Mouse (Mus musculus) adrenal gland, adult (tissue): ENCODE measurements at regions not wholly inside any gene's neighbourhood (a gene's known extent, or its start where the extent isn't known, plus 50 kb on each side); places are given as distances from the start of the nearest gene placed in this dataset.

Source experiments
- DNase-seq, 2 experiments: peaks; one replicate each; pipeline ENCODE4 v3.0.0; 2022 to 2023; ENCODE audit warnings: low spot score in 1 of 2; ENCODE audit not compliant: inconsistent age in 2 of 2

DNA sequence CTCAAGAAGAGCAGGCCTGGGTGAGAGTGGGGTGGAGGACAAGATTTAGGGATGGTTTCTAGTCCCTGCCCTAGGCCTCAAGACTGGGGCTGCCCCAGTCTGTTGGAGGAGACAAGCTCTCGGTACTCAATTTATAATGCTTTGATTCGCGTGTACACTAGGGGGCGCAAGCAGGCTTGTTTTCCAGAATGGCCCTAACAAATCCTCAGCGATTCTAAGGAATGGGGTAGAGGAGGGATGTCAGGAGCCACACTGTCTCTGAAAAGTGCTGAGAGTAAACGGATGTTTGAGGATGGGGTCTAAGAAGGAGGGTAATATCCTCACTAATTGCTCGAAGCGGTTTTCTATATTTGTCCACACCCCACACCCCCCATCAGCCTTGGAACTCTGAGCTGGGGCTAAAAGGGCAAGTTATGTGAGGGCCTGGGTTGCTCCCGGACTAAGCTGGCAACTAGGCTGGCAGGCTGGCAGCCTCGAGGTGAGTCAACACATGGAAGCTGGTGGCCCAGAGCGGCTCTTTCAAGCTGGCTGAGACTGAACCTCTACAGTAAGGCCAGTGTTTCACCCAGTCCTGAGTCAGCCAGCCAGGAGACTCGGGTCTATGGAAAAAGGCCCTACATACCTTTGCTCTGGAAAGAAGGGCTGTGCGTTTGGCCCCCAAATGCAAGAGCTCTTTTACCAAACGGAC, 176.7 kb downstream of the Ttc8 start:
- DNase-seq: peak; percentile 75 to 95

DNA sequence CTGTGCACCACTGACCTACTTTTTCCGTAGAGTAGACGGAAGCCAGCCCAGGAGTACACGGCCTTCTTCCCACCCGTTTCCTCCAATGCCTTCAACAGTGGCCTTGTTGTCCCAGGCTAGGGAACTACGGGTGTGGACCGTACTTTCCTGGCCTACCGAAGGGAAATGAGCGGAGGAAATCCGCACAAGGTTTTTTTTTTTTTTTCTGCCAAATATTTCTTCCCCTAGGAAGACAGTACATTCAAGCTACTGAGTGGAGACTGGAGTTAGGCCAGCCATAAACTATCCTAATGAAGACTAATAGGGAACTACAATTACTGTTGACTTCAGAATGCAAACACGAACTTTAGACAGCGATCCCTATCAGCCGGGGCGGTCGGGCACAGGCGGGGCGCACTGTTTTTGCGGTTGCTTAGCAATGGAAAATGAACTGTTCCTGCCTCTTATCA, 177.3 kb downstream of the Ttc8 start:
- peak in 1 of 2 experiments; percentile 18 for DNase-seq

DNA sequence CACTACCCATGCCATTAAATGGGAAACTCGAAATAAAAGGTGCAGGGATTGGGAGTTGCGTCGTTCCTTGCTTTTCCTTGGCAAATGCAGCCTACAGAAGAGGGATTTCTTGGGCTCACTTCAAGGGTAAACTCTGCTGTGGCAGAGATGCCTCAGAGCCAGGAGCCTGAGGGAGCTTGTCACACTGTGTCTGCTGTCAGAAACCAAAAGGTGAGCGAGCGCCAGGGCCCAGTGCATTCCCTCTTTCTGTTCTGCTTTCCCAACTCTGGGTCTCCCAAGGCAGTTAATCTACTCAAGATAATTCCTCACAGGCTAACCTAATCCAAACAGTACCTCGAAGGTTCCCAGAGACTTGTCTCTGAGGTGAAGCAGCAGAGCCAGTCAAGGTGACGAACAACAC, 179.5 kb downstream of the Ttc8 start:
- DNase-seq: no peak

DNA sequence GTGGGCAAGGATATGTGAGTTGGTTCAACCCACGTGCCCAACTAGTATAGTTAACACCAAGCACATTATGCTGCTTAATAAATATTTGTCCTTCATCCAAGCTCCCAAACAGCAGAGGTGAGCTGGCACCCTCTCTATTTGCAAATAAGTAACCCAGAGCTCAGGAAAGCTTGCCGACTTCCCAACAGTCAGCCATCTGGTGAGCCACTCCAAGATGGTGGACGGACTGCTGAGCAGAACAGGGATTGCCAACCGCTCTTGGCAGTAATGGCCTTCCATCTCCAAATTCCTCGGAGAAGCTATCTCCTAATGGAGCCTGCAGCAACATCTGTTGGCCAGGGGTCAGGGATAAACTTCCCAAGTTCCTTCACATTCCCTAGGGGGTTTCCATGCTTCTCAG, 188.2 kb downstream of the Ttc8 start:
- DNase-seq: no peak

DNA sequence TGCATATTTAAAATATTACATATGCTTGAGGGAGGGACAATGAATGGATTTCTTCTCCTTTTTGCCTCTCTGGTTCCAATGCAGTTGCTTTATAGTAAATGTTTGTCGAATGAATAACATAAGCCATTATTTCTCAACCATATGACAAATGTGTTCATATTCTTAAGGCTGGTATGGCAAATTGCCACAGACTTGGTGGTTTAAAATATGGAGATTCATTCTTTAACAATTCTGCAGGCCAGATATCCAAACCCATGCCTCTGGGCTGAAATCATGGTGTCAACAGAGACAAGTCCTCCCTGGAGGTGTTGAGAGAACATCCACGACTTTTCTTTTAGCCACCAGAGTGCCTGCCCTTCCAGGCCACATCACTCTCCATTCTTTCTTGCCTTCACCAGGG, 193.4 kb downstream of the Ttc8 start:
- no peak for DNase-seq

DNA sequence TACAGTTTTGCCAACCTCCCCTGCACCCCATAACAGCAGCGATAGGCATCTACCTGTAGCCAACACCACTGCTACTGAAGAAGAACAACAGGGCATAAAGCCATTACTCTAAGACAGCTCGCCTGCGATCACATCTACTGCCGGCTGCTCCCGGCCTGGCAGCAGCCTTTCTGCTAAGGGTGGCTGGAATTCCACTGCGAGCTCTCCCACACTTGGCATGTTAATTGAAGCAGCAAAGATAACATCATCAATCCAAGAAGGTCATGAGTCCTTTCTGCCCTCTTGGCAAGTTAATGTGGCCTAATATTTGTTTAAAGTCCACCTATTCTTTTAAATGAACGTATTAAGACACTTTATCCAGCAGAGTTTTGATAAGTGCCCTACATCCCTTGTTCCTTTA, 196.1 kb downstream of the Ttc8 start:
- DNase-seq: no peak

DNA sequence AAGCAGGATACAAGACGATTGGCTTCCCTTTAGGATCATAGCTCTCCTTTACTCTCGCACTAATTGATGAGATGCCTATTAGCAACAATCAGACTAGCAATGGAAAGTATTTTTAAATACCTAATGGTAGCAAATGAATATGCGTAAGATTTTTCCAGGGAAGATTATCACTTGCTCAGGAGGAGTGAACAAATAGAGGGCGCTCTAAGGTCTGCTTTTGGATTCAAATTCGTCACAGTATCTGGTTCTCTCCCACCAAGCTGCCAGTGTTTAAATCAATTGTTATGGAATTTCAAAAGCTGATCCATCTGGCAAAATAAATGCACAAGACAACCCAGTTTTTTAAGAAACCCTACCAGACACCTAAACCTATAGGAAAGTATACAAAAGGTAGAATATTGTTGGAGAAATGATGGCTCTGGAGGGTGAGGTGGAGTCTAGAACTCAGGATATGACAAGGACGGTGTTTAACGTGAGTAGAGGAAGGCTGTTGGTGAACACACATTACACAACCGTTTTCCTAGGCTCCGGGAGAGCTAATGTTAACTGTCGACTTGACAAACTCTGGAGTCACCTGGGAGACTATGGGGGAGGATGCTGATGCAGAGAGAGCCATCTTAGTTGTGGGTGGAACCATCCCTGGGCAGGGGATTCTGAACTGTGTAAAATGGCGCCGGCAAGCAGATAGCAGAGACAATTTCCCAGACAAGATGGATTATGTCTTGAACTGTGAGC, 198.2 kb downstream of the Ttc8 start:
- DNase-seq: no peak

DNA sequence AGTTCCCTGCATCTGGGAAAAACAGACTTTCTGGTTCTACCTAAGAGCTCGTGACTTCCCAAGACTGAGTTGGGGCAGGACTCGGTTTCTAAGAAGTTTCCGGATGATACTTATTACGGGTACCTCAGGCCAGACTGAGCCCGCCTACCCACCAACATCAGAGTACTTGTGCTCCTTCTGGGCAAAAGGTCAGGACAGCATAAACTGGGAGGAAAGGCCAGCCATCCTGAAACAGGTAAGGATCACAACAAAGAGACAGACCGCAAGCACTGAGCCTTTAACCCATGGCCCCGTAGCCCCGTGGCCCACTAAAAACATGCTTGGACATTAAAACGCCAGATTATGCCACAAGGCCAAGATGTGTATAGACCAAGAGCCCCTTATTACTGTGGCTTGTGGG, 199.6 kb downstream of the Ttc8 start:
- no peak for DNase-seq

DNA sequence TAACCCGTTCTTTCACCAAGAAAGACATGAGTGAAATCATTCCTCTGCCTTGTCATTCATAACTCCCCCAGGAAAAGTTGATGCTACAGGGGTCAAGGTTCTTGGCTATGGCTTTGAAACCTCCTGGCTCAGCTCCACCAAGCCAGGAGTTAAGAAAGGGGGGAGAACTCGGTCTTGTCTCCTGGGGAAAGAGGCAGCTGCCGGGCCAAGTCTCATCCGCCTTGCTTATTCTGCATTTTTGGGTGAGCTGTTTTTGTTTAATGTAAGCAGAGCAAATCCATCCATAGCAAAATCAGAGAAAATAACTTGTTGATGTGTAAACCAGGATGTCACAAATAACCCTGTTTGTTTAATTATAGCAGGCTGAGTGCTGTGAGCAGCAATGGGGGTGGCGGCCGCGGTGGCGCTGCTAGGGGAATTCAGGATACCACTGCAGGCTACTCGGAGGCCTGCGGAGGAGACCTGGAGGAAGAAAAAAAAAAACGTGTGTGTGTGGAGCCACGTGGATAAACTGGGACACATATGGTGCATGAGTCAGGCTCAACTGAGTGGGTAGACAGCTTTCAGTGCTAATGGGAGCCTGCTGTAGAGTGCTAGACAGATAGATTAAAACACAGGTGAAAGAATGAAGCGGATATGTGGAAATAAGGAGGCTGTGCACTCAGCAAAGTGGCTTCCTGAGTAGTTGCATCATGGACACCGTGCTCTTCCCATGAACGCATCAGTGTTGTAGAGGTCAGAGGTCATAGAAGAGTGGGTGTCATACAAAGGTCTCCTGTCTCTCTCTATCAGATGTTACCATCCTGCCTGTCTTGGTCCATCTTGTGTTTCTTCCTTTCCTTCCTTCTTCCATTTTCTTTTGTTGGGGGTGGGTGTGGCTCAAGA, 203.5 kb downstream of the Ttc8 start:
- peak; percentile 7 to 61 for DNase-seq

DNA sequence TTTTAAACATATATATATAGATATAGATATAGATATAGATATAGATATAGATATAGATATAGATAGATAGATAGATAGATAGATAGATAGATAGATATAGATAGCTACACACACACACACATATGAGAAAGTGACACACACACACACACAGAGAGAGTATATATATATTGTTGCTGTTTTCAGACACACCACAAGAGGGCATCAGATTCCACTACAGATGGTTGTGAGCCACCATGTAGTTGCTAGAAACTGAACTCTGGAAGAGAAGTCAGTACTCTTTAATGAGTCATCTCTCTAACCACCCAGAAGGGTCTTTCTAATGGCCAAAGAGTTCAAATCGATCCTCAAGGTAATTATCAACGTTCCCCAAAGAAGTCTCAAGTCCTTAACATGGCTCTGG, 205.8 kb downstream of the Ttc8 start:
- no peak for DNase-seq
